Mouse (Mus musculus) CD8-positive naive resting alpha-beta T cell, adult 2 months (primary cell): Measurements from ENCODE around the gene Tcstv1.
"Not testable (repeated sequence)": the region's sequence is repeated elsewhere in the genome, so short reads cannot be mapped to it uniquely, and the experiment has no call there.

Experiments
- DNase-seq, 2 experiments: peaks; one replicate each; pipeline ENCODE4 v3.0.0; 2022; ENCODE audit warnings: low read depth in 2 of 2, low spot score in 2 of 2

Tcstv1 gene

GRCm38 (mm10) chr13:119894685-119895084, at the start of gene Tcstv1:
Gene Tcstv1 (minus strand): TSS chr13:119894785.
- DNase-seq = not testable (repeated sequence)

GRCm38 (mm10) chr13:119929172-119929571, 34.6 kb upstream of the Tcstv1 start, which contains the start of gene Gm21761:
Gene Gm21761 (minus strand): TSS chr13:119929272.
- not testable (repeated sequence) for DNase-seq

GRCm38 (mm10) chr13:119924597-119925340, 30.2 kb upstream of the Tcstv1 start:
- not testable (repeated sequence) for DNase-seq

- DNase-seq = not testable (repeated sequence)
These were observed 22.6 kb upstream of the Tcstv1 start for GRCm38 (mm10) chr13:119916966-119917722.

GRCm38 (mm10) chr13:119916449-119916848, 21.9 kb upstream of the Tcstv1 start:
- not testable (repeated sequence) for DNase-seq

GRCm38 (mm10) chr13:119898549-119898948, 4.0 kb upstream of the Tcstv1 start:
- not testable (repeated sequence) for DNase-seq

- DNase-seq = not testable (repeated sequence)
These were observed 7.7 kb downstream of the Tcstv1 start for GRCm38 (mm10) chr13:119886896-119887295.

GRCm38 (mm10) chr13:119864395-119864999, 30.1 kb downstream of the Tcstv1 start:
- not testable (repeated sequence) for DNase-seq

GRCm38 (mm10) chr13:119862399-119862798, 32.2 kb downstream of the Tcstv1 start:
- DNase-seq = not testable (repeated sequence)
